Mouse (Mus musculus): ENCODE measurements at regions not wholly inside any gene's neighbourhood (a gene's known extent, or its start where the extent isn't known, plus 50 kb on each side); places are given as distances from the start of the nearest gene placed in this dataset.

GRCm38 (mm10) chr11:113032487-113033228 lies 250.6 kb downstream of the Sox9 start:
- no peak for DNase-seq

GRCm38 (mm10) chr11:113034911-113035310 lies 252.9 kb downstream of the Sox9 start:
- DNase-seq: no peak

- DNase-seq: no peak
These were observed 255.7 kb downstream of the Sox9 start for GRCm38 (mm10) chr11:113037736-113038135.

GRCm38 (mm10) chr11:113042710-113043109 lies 260.7 kb downstream of the Sox9 start:
- no peak for DNase-seq

- DNase-seq: peak; percentile 24
These were observed 264.4 kb downstream of the Sox9 start for GRCm38 (mm10) chr11:113046200-113047051.

GRCm38 (mm10) chr11:113048158-113048557 lies 266.1 kb downstream of the Sox9 start:
- DNase-seq: no peak

GRCm38 (mm10) chr11:113049593-113049992 lies 267.6 kb downstream of the Sox9 start:
- DNase-seq: no peak

GRCm38 (mm10) chr11:113052536-113052935 lies 270.5 kb downstream of the Sox9 start:
- no peak for DNase-seq

GRCm38 (mm10) chr11:113056042-113056632 lies 274.1 kb downstream of the Sox9 start:
- peak; percentile 9 for DNase-seq

GRCm38 (mm10) chr11:113056824-113057223 lies 274.8 kb downstream of the Sox9 start:
- DNase-seq: peak; percentile 57

- no peak for DNase-seq
These were observed 288.3 kb downstream of the Sox9 start for GRCm38 (mm10) chr11:113070365-113070764.

- no peak for DNase-seq
These were observed 289.9 kb downstream of the Sox9 start for GRCm38 (mm10) chr11:113071942-113072341.

GRCm38 (mm10) chr11:113074328-113074727 lies 292.3 kb downstream of the Sox9 start:
- no peak for DNase-seq

GRCm38 (mm10) chr11:113076371-113076770 lies 294.3 kb downstream of the Sox9 start:
- no peak for DNase-seq

- DNase-seq: no peak
These were observed 298.3 kb downstream of the Sox9 start for GRCm38 (mm10) chr11:113080311-113080710.

- DNase-seq: no peak
These were observed 302.4 kb downstream of the Sox9 start for GRCm38 (mm10) chr11:113084442-113084841.

GRCm38 (mm10) chr11:113085556-113085955 lies 303.5 kb downstream of the Sox9 start:
- no peak for DNase-seq

- no peak for DNase-seq
These were observed 305.1 kb downstream of the Sox9 start for GRCm38 (mm10) chr11:113087084-113087483.

- no peak for DNase-seq
These were observed 307.8 kb downstream of the Sox9 start for GRCm38 (mm10) chr11:113089637-113090351.

- no peak for DNase-seq
These were observed 310.0 kb downstream of the Sox9 start for GRCm38 (mm10) chr11:113091901-113092568.

GRCm38 (mm10) chr11:113093895-113094445 lies 311.9 kb downstream of the Sox9 start:
- DNase-seq: no peak

- DNase-seq: no peak
These were observed 313.6 kb downstream of the Sox9 start for GRCm38 (mm10) chr11:113095625-113096024.
